Mouse (Mus musculus) spleen, postnatal 4 days (tissue): ENCODE results near the gene Hoxb2.

ENCODE experiments used
- DNase-seq, 2 experiments: peaks; one replicate each; pipeline ENCODE4 v3.0.0; 2022; ENCODE audit warnings: low spot score in 2 of 2

The Hoxb2 gene

GRCm38 (mm10) chr11:96316696-96317607, 33.4 kb upstream of the Hoxb2 start:
- no peak for DNase-seq

- DNase-seq: no peak
These were observed 32.5 kb upstream of the Hoxb2 start, which contains the start of gene Hoxb4 for GRCm38 (mm10) chr11:96317608-96318367. Hoxb4 (plus strand) TSS chr11:96318267.

- no peak for DNase-seq
These were observed 31.8 kb upstream of the Hoxb2 start for GRCm38 (mm10) chr11:96318368-96319070.

DNA sequence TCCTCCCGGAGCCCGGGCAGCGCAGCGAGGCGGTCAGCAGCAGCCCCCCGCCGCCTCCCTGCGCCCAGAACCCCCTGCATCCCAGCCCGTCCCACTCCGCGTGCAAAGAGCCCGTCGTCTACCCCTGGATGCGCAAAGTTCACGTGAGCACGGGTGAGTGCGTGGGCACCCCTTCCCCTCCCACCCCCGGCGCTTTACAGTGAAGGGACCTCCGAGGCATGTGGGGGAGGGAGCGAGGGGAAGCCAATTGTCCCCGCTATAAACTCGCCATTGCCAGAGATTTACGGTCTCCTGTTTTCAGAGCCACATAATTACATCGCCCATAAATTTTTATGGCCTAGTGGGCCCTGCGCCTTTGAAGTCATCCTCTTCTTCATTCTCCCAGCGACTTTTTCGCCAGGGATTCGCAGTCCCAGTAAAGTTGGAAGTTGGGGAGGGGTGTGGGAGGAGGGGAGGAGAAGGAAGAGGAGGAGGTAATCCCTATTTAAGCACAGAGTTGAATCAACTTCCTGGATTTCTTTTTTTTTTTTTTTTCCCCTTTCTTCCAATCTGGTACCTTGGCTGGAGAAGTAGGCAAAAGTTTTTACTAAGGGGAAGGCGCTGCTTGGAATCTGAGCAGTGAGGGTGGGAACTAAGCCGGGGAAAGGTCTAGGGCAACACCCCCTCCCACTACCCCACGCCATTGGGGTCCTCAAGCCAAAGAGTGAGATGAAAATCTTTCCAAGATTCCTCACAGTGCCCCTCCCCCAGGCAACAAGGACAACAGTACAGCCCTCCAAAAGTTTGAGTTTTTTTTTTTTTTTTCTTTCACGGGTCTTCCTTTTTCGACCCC, 31.0 kb upstream of the Hoxb2 start:
- no peak for DNase-seq

DNA sequence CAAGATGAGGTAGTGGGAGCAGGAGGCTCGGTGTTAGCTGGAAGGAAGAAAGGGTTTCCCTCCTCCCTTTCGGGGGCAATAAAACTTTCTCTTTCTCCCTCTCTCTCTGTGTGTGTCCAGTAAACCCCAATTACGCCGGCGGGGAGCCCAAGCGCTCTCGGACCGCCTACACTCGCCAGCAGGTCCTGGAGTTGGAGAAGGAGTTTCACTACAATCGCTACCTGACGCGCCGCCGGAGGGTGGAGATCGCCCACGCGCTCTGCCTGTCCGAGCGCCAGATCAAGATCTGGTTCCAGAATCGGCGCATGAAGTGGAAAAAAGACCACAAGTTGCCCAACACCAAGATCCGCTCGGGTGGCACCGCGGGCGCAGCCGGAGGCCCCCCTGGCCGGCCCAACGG, 30.4 kb upstream of the Hoxb2 start:
- peak in 1 of 2 experiments; percentile 62 for DNase-seq

DNA sequence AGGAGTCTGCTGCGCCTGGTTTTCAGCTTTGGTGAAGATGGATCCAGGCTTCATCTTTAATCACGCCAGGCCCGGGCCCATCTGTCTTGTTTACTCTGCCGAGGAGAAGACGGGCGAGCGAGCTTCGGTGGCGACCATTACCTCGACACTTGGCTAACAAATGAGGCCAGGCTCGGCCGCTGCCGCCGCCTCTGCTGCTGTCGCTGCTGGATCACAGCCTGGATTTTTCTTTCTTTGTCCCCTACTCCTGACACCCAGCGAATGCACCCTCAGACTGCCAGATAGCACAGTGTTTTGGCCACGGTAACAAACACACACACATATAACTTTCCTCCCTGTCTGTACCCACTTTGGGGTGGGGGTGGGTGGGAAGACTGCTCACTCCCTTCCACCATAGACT, 29.6 kb upstream of the Hoxb2 start:
- no peak for DNase-seq

DNA sequence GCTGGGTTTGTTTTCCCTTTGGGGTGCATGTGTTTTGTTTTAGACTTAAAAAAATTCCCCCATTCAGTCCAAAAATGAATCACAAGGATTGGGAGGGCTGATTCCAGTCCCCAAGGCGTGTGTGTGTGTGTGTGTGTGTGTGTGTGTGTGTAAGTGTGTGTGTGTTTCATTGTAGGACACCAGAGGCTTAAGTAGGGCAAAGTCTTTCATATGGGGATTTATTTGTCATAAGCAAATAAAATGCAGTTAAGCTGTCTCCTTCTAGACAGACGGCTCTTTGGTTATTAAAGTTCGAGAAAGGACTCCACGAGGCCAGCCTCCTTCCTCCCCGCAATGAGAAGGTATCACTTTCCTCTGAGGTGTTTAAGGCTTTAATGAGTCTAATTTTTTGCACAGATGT, 28.5 kb upstream of the Hoxb2 start:
- DNase-seq: no peak

- no peak for DNase-seq
These were observed 27.6 kb upstream of the Hoxb2 start for GRCm38 (mm10) chr11:96322738-96323137.

DNA sequence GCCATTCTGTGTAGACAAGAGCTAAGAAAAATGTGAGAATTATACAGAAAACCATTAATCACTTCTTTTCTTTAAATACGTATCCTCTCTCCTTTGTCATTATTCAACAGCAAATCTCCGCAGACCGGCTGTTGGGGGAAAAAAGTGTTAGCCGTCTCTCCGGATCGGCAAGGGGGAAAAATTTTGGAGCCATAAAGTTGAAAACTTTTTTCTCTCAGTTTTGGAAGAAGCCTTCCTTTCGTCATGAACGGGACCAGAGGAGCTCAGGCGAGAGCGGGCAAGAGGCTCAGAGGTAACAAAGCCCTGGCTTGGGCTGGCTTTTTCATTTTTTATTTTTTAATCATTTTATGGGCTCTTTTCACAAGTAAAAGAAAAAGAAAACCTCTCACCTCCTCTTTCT, 27.2 kb upstream of the Hoxb2 start, which contains the start of gene Hoxb3:
Hoxb3 (plus strand) TSS at position 173 of the 400 bp plus-strand sequence.
- DNase-seq: no peak

- DNase-seq: no peak
These were observed 26.2 kb upstream of the Hoxb2 start for GRCm38 (mm10) chr11:96324125-96324524.

GRCm38 (mm10) chr11:96324965-96325364, 25.4 kb upstream of the Hoxb2 start:
- no peak for DNase-seq

GRCm38 (mm10) chr11:96325747-96326212, 24.5 kb upstream of the Hoxb2 start:
- no peak for DNase-seq

GRCm38 (mm10) chr11:96326705-96327104, 23.6 kb upstream of the Hoxb2 start:
- DNase-seq: no peak

- DNase-seq: no peak
These were observed 23.2 kb upstream of the Hoxb2 start for GRCm38 (mm10) chr11:96327122-96327521.

DNA sequence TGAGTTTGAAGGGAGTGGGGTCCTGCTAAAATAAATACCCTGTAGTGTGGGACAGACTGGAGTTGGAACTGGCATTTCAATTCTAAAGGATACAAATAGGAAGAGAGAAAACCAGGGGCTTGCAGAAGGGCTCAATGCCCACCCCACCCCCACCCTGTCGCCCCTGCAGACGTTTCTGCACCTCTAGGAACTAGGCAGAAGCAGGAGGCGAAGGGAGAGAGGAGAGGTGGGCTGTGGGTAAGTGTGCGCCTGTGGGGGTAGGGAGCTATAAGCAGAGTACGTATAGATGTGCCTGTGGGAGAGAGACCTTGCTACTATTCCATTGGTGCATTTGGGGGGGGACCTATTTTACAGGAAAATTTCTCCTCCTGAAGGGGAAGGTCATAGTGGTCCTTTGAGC, 22.6 kb upstream of the Hoxb2 start:
- DNase-seq: no peak

GRCm38 (mm10) chr11:96328605-96329004, 21.7 kb upstream of the Hoxb2 start:
- no peak for DNase-seq

DNA sequence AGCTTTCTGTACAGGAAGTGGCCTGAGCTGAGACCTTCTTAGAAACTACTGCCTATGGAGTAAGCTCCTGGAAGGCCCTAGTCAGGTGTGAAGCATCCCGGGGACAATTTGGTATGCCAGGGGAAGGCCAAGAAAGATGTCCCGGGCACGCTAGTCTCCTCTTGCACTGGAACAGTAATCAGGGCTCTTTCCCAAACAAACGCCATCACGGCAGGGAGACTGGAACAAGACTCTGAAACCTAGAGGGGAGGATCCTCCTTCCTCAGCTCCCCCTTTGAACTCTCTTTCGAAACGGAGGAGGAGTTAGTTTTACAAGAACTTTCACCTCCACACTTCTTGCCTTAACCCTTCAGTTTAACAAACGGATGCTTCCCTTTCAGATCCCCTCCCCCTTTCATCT, 18.2 kb upstream of the Hoxb2 start:
- DNase-seq: no peak

- DNase-seq: no peak
These were observed 17.7 kb upstream of the Hoxb2 start for GRCm38 (mm10) chr11:96332618-96333032.

- no peak for DNase-seq
These were observed 16.9 kb upstream of the Hoxb2 start for GRCm38 (mm10) chr11:96333241-96334001.

- no peak for DNase-seq
These were observed 16.3 kb upstream of the Hoxb2 start for GRCm38 (mm10) chr11:96334002-96334364.
